Mouse (Mus musculus) E14TG2a.4 (cell line): ENCODE results near the gene Calcrl.

Experiments
- CTCF ChIP-seq: conservative IDR thresholded peaks from 2 replicates; pipeline ENCODE4 v1.5.1; 2014; ENCODE audit warnings: low read length
- NANOG ChIP-seq: IDR thresholded peaks from 2 replicates; pipeline ENCODE4 v1.6.1; 2014; ENCODE audit warnings: borderline replicate concordance, low read length, mixed read lengths
- POU5F1 ChIP-seq: IDR thresholded peaks from 2 replicates; pipeline ENCODE4 v1.6.1; 2014; ENCODE audit warnings: low read length, borderline replicate concordance

DNA sequence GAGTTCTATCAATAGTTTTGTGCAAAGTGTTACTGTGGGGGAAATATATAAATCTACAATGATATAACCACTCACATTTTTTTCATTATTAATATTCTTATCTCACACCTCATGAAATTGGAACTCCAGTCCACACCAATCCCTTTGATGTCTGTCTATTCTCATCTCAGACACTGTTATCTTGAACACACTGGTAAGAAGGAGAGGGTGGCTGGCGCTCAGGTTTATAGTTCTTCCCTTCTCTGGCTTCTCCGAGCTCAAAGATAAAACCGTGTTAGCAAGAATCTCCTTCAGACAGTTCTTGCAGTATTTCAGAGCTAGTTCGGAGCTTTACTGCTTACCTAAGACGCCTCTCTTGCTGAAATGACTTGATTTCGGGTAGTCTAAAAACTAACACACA lies 32.0 kb upstream of the Calcrl start:
- TF ChIP-seq CTCF (no peak), POU5F1 (no peak), NANOG (no peak)
